Mouse (Mus musculus) ES-E14 (cell line): ENCODE measurements around the gene Txndc11. TPM values are rescaled to one million over a fixed set of nuclear protein-coding genes. Genes with fewer than 3 reads are reported as not detected.

ENCODE experiments used
- DNase-seq: peaks from one replicate; pipeline ENCODE4 v3.0.0-alpha.2; 2013; ENCODE audit warnings: low read depth, low spot score
- H3K27ac ChIP-seq: 2 replicates; pipeline ENCODE4 v1.5.1; 2012; ENCODE audit warnings: low read depth, mild to moderate bottlenecking, low read length, moderate library complexity, mixed read lengths; ENCODE audit not compliant: poor library complexity, insufficient read depth, severe bottlenecking
- H3K36me3 ChIP-seq: 2 replicates; pipeline ENCODE4 v1.6.1; 2012; ENCODE audit warnings: mild to moderate bottlenecking, low read length, moderate library complexity, mixed read lengths; ENCODE audit not compliant: control insufficient read depth, poor library complexity, insufficient read depth, severe bottlenecking
- H3K4me1 ChIP-seq, 2 experiments: fragments of 150-350 bp in 1 of 2; sonication (generic) in 1 of 2; 2 replicates each; pipeline ENCODE4 v1.6.1; 2012; ENCODE audit warnings: low read length in 2 of 2, mild to moderate bottlenecking in 1 of 2, mixed read lengths in 1 of 2; ENCODE audit not compliant: control insufficient read depth in 2 of 2, insufficient read depth in 2 of 2, poor library complexity in 1 of 2
- H3K4me3 ChIP-seq, 2 experiments: fragments of 150-350 bp in 1 of 2; sonication (generic) in 1 of 2; 2 replicates each; pipeline ENCODE4 v1.5.1; 2012; ENCODE audit warnings: low read length in 2 of 2, low read depth in 1 of 2, mild to moderate bottlenecking in 1 of 2, mixed read lengths in 1 of 2; ENCODE audit not compliant: insufficient read depth in 1 of 2, poor library complexity in 1 of 2, severe bottlenecking in 1 of 2
- H3K9ac ChIP-seq: 2 replicates; pipeline ENCODE4 v1.6.1; 2012; ENCODE audit warnings: low read depth, mild to moderate bottlenecking, low read length, mixed read lengths; ENCODE audit not compliant: poor library complexity, insufficient read depth, severe bottlenecking
- H3K9me3 ChIP-seq: fragments of 150-350 bp; sonication (generic); 2 replicates; pipeline ENCODE4 v1.6.1; 2012; ENCODE audit warnings: low read depth, mild to moderate bottlenecking, low read length; ENCODE audit not compliant: control insufficient read depth, insufficient read depth
- CHD2 ChIP-seq: IDR thresholded peaks from 2 replicates; pipeline ENCODE4 v1.6.1; 2014; ENCODE audit warnings: mild to moderate bottlenecking, low read depth, low read length, inconsistent platforms
- HCFC1 ChIP-seq: IDR thresholded peaks from 2 replicates; pipeline ENCODE4 v1.6.1; 2012; ENCODE audit warnings: low read length, inconsistent platforms, borderline replicate concordance; ENCODE audit not compliant: insufficient read depth
- MAFK ChIP-seq: IDR thresholded peaks from 2 replicates; pipeline ENCODE4 v1.6.1; 2014; ENCODE audit warnings: mild to moderate bottlenecking, low read depth, low read length, inconsistent platforms; ENCODE audit not compliant: insufficient read depth
- ZC3H11A ChIP-seq: IDR thresholded peaks from 2 replicates; pipeline ENCODE4 v1.6.1; 2012; ENCODE audit warnings: low read depth, mild to moderate bottlenecking, inconsistent platforms, low read length, borderline replicate concordance
- ZNF384 ChIP-seq: IDR thresholded peaks from 2 replicates; pipeline ENCODE4 v1.6.1; 2012; ENCODE audit warnings: low read depth, low read length, inconsistent platforms
- in situ Hi-C, 2 experiments: fragments of 600-800 bp; cut with MboI; formaldehyde crosslinking; loops; one replicate each; pipeline ENCODE4 v1.15.1; 2025; ENCODE audit warnings: low sequenced_read_pairs in 2 of 2, inconsistent platforms in 1 of 2; ENCODE audit not compliant: unreplicated experiment in 2 of 2
- total RNA-seq: library from RNA; depleted of rRNA; stranded (reverse); fragments of 300-350 nt; gene quantifications from 2 replicates; pipeline ENCODE4 v1.2.3, GENCODE M21; 2012

The Txndc11 gene
- total RNA-seq, 1 experiment: 26.0 TPM

DNA sequence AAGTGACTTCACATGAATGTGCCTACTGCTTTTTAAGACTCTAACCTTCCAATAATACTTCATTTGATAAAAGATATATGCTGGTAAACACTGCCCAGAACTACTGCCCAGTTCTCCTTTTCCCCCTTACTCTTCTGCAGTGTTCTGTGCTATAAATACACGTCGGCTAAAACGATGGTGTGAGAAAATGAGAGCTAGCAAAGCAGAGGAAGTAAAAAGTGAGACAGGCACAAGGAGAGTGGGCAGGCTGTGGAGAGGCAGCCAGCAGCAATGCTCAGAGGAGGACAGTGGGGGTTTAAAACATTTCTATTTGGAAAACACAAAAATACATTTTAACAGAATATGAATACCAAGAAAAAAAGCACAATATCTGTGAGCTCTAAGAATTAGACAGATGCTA is 41.9 kb downstream of the Txndc11 start:
- peaks cover 18% of the 10 kb centered on the region for H3K36me3 ChIP-seq
- DNase-seq: no peak
- H3K4me1 ChIP-seq: no peaks in the 10 kb centered on the region
- in situ Hi-C loops: no loop called here
- no peak for TF ChIP-seq ZC3H11A
- TF ChIP-seq CHD2: no peak
- no peak for TF ChIP-seq HCFC1
- no peak for TF ChIP-seq ZNF384
- no peak for TF ChIP-seq MAFK
- H3K9ac ChIP-seq: no peak overlapping the region
- H3K27ac ChIP-seq: no peak overlapping the region
- no peaks in the 10 kb centered on the region for H3K9me3 ChIP-seq
- H3K4me3 ChIP-seq: no peak overlapping the region

- H3K36me3 ChIP-seq: peaks cover 18% of the 10 kb centered on the region
- H3K9me3 ChIP-seq: no peaks in the 10 kb centered on the region
- no peak overlapping the region for H3K27ac ChIP-seq
- in situ Hi-C loops: no loop called here
- no peak overlapping the region for H3K9ac ChIP-seq
- H3K4me1 ChIP-seq: no peaks in the 10 kb centered on the region
- TF ChIP-seq CHD2 (no peak), MAFK (no peak), ZC3H11A (no peak), ZNF384 (no peak), HCFC1 (no peak)
- no peak overlapping the region for H3K4me3 ChIP-seq
- no peak for DNase-seq
Observed at GRCm38 (mm10) chr16:11092061-11092460, 42.4 kb downstream of the Txndc11 start.

GRCm38 (mm10) chr16:11090836-11091570 is 43.4 kb downstream of the Txndc11 start:
- no peak overlapping the region for H3K27ac ChIP-seq
- in situ Hi-C loops: no loop called here
- no peaks in the 10 kb centered on the region for H3K4me1 ChIP-seq
- DNase-seq: no peak
- no peaks in the 10 kb centered on the region for H3K9me3 ChIP-seq
- H3K4me3 ChIP-seq: no peak overlapping the region
- H3K36me3 ChIP-seq: peaks cover 18% of the 10 kb centered on the region
- H3K9ac ChIP-seq: no peak overlapping the region
- TF ChIP-seq HCFC1 (no peak), MAFK (no peak), ZNF384 (no peak), ZC3H11A (no peak), CHD2 (no peak)

DNA sequence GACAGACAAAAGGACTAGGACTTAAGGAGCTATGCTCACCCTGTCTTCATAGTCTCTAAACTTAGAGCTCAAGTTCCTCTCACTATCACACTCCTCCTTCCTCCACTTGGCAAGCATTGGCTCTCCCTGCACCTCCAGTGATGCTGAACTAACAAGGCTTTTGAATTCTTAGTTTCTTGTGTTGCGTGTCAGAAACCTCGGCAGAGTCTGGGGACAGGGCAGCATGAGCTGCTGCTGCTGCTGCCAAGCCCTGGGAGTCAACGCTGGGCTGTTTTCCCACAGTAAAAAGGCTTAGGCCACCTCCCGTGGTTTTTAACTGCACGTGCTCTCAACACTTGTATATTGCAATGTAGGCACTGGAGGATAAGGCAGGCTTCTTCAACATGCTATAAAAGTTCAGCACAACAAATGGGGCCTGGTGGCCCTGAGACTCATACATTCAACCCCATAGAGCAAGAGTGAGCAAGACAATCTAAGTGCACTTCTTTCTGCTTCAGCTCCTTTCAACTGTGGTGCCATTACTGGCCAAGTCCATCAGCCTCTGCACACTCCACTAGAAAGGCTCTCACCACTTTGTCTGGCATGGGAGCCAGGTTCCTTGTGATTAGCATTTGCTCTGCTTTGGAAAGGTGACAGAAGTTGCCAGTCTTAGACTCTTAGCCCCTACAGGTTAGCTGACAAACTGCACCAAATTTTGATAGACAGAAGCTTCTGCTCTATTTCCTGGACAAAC is 47.4 kb downstream of the Txndc11 start:
- in situ Hi-C loops: no loop called here

More for the DNA sequence above, 47.4 kb downstream of the Txndc11 start:
- DNase-seq: no peak
- H3K9ac ChIP-seq: no peak overlapping the region
- TF ChIP-seq ZC3H11A (no peak), MAFK (no peak), HCFC1 (no peak), CHD2 (no peak), ZNF384 (no peak)
- H3K4me1 ChIP-seq: no peaks in the 10 kb centered on the region
- H3K4me3 ChIP-seq: no peak overlapping the region
- no peaks in the 10 kb centered on the region for H3K9me3 ChIP-seq
- peaks cover 22% of the 10 kb centered on the region for H3K36me3 ChIP-seq
- no peak overlapping the region for H3K27ac ChIP-seq
